Mouse (Mus musculus) kidney, embryonic 14.5 days (tissue): ENCODE measurements at regions not wholly inside any gene's neighbourhood (a gene's known extent, or its start where the extent isn't known, plus 50 kb on each side); places are given as distances from the start of the nearest gene placed in this dataset.

Experiments used
- ATAC-seq: fragments of 200-750 bp; cut with Nextera tagmentation; 2 replicates; pipeline ENCODE4 v1.8.0; 2017; ENCODE audit warnings: moderate number of reproducible peaks, mild to moderate bottlenecking, moderate TSS enrichment, moderate library complexity; ENCODE audit not compliant: low FRiP score, low TSS enrichment
- H3K27ac ChIP-seq: fragments of 300-500 bp; sonication (generic); 2 replicates; pipeline ENCODE4 v1.5.1; 2014; ENCODE audit warnings: low read depth, mild to moderate bottlenecking, low read length, moderate library complexity, mixed read lengths
- H3K27me3 ChIP-seq: fragments of 300-500 bp; sonication (generic); 2 replicates; pipeline ENCODE4 v1.6.1; 2014; ENCODE audit warnings: mild to moderate bottlenecking, low read length; ENCODE audit not compliant: control insufficient read depth, insufficient read depth
- H3K36me3 ChIP-seq: fragments of 300-500 bp; sonication (generic); 2 replicates; pipeline ENCODE4 v1.6.1; 2014; ENCODE audit warnings: low read length, mixed read lengths; ENCODE audit not compliant: control insufficient read depth, insufficient read depth
- H3K4me1 ChIP-seq: fragments of 300-500 bp; sonication (generic); 2 replicates; pipeline ENCODE4 v1.6.1; 2014; ENCODE audit warnings: low read length, mixed read lengths; ENCODE audit not compliant: control insufficient read depth, insufficient read depth
- H3K4me2 ChIP-seq: fragments of 300-500 bp; sonication (generic); replicated peaks from 2 replicates; pipeline ENCODE4 v1.6.1; 2014; ENCODE audit warnings: low read depth, mild to moderate bottlenecking, low read length
- H3K4me3 ChIP-seq: fragments of 300-500 bp; sonication (generic); 2 replicates; pipeline ENCODE4 v1.5.1; 2014; ENCODE audit warnings: mild to moderate bottlenecking, low read length
- H3K9ac ChIP-seq: fragments of 300-500 bp; sonication (generic); 2 replicates; pipeline ENCODE4 v1.6.1; 2014; ENCODE audit warnings: low read depth, mild to moderate bottlenecking, low read length, moderate library complexity
- H3K9me3 ChIP-seq: fragments of 300-500 bp; sonication (generic); 2 replicates; pipeline ENCODE4 v1.6.1; 2016; ENCODE audit warnings: low read length; ENCODE audit not compliant: control insufficient read depth
- WGBS: fragments of 180-500 bp; shearing (Covaris S2); extraction: QIAGEN DNeasy Blood & Tissue Kit; methylation state at CpG from one replicate; pipeline ENCODE4 v1.1.7; 2014; 5-methylcytosine and 5-hydroxymethylcytosine counted together

DNA sequence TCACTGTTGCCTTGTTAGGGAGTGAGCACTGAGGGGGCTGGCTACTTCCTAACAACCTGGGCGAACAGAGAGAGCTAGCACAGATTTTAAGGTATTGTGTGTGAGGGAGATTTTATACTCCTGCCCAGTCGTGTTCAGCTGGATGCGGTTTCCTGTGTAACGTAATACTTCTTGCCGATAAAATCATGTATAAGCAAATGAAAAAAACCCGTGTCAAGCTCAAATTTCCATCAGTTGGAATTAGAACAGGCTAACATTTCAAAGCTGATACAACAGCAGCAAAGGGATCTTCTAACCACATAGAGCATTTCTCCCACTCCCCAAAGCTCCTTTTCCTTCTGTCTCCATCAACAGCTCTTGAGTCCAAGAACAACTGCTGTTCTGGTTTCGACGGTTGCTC is 459.8 kb upstream of the Ubash3b start:
- Histone ChIP-seq H3K4me3 (no peak overlapping the region), H3K4me2 (no peak overlapping the region), H3K9ac (no peak overlapping the region), H3K4me1 (0 out of 2 replicates have a peak, but pooled peaks cover 4% of the 10 kb centered on the region), H3K27me3 (no peaks in the 10 kb centered on the region), H3K9me3 (no peaks in the 10 kb centered on the region), H3K27ac (no peak overlapping the region), H3K36me3 (no peaks in the 10 kb centered on the region)
- no peak for ATAC-seq
- 35% methylated on average over 8 of the region's 8 CpGs for WGBS

DNA sequence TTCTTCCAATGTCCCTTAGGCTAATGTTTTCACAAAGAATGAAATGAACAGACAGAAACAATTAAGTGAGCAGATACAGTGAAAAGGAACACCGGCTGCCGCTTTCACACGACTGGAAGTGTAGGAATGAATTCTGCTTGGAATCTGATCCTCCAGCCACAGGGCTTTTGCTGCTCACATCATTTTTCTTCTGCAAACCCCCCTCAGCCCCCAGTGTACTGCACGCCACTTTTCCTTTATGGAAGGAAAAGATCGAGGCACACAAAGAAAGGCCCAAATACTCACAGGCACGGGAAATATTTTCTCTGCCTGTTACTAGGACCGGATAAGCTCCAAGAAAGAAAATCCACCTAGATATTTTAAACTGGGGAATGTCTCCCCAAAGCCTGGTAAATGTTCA is 452.5 kb upstream of the Ubash3b start:
- H3K4me3 ChIP-seq: no peak overlapping the region
- H3K9me3 ChIP-seq: no peaks in the 10 kb centered on the region
- 33% methylated on average over 7 of the region's 7 CpGs for WGBS
- no peak overlapping the region for H3K4me2 ChIP-seq
- H3K4me1 ChIP-seq: peaks cover 20% of the 10 kb centered on the region; the same call in 1 of the 2 replicates
- H3K27me3 ChIP-seq: no peaks in the 10 kb centered on the region
- no peak overlapping the region for H3K9ac ChIP-seq
- no peak for ATAC-seq
- H3K27ac ChIP-seq: no peak overlapping the region
- H3K36me3 ChIP-seq: no peaks in the 10 kb centered on the region

- Histone ChIP-seq H3K27me3 (no peaks in the 10 kb centered on the region), H3K4me1 (peaks cover 20% of the 10 kb centered on the region; the same call in 1 of the 2 replicates), H3K9ac (no peak overlapping the region), H3K27ac (no peak overlapping the region), H3K36me3 (no peaks in the 10 kb centered on the region), H3K9me3 (no peaks in the 10 kb centered on the region), H3K4me2 (0 out of 2 replicates have a peak overlapping the region, but pooled peaks have one; percentile 37), H3K4me3 (no peak overlapping the region)
- 62% methylated on average over 14 of the region's 14 CpGs for WGBS
- no peak for ATAC-seq
Measured at GRCm38 (mm10) chr9:41612802-41613550, 451.5 kb upstream of the Ubash3b start.

DNA sequence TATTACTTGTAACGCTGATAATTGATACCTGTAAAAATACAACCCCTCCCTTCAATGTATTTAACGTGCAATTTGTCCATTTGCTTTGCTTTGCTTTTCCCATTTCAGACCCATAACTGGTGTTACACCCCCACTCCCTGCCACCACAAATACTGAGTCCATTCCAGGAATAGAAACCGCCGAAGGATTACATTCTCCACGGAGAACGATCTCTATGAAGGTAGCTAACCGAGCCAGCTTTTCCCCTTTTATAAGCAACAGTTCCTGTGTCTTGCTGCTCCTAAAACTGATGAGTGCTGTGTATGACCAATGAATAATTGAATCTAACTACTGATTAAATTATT is 450.9 kb upstream of the Ubash3b start:
- WGBS: 11% methylated on average over 7 of the region's 7 CpGs

DNA sequence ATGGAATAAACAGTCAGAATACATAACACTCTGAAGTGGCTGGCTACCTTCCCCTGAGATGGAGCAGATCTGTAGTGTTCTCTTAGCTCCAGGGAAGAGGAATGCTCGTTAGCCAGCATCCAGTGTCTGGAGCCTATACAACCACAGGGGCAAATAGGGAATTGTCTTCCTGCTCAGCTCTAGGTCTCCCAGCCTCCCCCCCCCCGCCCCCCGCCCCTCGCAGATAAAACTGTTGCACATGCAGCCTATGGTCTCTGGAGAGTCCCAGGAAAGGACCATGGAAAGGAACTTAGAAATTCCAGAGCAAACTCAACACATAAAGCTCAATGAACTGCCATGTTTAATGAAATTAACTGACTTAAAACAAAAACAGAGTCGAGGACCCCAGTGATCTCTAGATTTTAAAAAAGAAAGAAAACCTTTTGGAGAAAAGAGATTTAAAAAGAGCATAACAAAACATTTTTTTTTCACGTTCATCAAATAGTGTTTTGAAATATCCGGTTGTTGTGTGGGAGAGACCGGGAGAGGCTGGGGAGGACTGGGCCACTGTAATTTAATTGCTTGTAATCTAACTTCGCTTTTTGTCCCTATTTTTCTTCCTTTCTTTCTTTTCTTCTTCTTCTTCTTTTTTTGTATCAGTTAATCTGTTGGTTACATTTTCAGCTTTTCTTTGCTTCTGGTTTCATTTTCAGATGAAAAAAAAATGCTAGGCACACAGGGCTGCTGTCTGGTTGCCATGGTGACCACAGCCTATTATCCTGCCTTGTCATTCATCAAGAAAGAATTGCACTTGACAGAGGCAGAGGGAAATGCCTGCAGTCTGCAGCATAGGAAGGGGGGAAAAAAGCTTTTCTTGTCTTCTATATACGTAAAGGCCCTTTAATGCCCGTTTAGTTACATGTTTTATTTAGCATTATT is 450.3 kb upstream of the Ubash3b start:
- H3K4me3 ChIP-seq: peak overlapping the region; percentile 13; the same call in 1 of the 2 replicates
- WGBS: 14% methylated on average over 11 of the region's 11 CpGs
- peaks cover 20% of the 10 kb centered on the region; the same call in 1 of the 2 replicates for H3K4me1 ChIP-seq
- H3K4me2 ChIP-seq: peak overlapping the region; percentile 37
- H3K9me3 ChIP-seq: no peaks in the 10 kb centered on the region
- H3K9ac ChIP-seq: no peak overlapping the region
- ATAC-seq: peak; percentile 78
- H3K36me3 ChIP-seq: no peaks in the 10 kb centered on the region
- peak overlapping the region; percentile 14; the same call in 1 of the 2 replicates for H3K27ac ChIP-seq
- H3K27me3 ChIP-seq: no peaks in the 10 kb centered on the region

More for the DNA sequence above, 450.9 kb upstream of the Ubash3b start:
- Histone ChIP-seq H3K36me3 (no peaks in the 10 kb centered on the region), H3K27me3 (no peaks in the 10 kb centered on the region), H3K9me3 (no peaks in the 10 kb centered on the region), H3K4me1 (peaks cover 20% of the 10 kb centered on the region; the same call in 1 of the 2 replicates), H3K27ac (peak overlapping the region; percentile 14; the same call in 1 of the 2 replicates), H3K4me3 (peak overlapping the region; percentile 13; the same call in 1 of the 2 replicates), H3K9ac (no peak overlapping the region), H3K4me2 (peak overlapping the region; percentile 37)
- ATAC-seq: no peak

DNA sequence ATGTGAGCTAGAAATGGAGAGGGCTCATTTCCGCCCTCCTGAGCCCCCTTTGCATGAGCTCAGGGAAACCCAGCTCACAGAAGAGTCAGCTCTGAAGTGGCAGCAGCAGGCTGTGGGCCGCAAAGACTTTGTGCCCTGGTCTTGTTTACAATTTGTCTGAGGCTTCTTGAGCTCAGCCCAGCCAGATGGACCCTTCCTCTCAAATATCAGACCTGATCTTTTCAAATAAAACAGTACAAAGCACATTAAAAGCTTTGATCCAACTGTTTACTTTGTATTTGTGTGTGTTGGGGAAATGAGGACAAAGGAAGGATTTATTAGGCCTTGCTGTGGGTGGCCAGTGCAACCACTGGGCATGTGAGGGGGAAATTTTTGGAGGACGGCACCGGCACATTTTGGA is 448.9 kb upstream of the Ubash3b start:
- Histone ChIP-seq H3K9me3 (no peaks in the 10 kb centered on the region), H3K4me3 (no peak overlapping the region), H3K36me3 (no peaks in the 10 kb centered on the region), H3K4me2 (no peak overlapping the region), H3K4me1 (peaks cover 20% of the 10 kb centered on the region; the same call in 1 of the 2 replicates), H3K27me3 (no peaks in the 10 kb centered on the region), H3K27ac (no peak overlapping the region), H3K9ac (no peak overlapping the region)
- ATAC-seq: no peak
- WGBS: 36% methylated on average over 4 of the region's 4 CpGs

- Histone ChIP-seq H3K27ac (no peak overlapping the region), H3K9ac (no peak overlapping the region), H3K36me3 (no peaks in the 10 kb centered on the region), H3K9me3 (no peaks in the 10 kb centered on the region), H3K4me2 (no peak overlapping the region), H3K4me3 (no peak overlapping the region), H3K4me1 (peaks cover 8% of the 10 kb centered on the region; the same call in 1 of the 2 replicates), H3K27me3 (no peaks in the 10 kb centered on the region)
- no peak for ATAC-seq
- 69% methylated on average over 1 of the region's 1 CpGs for WGBS
Measured at GRCm38 (mm10) chr9:41606136-41606535, 444.6 kb upstream of the Ubash3b start.

- no peak overlapping the region for H3K4me2 ChIP-seq
- no peaks in the 10 kb centered on the region for H3K9me3 ChIP-seq
- no peak overlapping the region for H3K27ac ChIP-seq
- H3K4me1 ChIP-seq: no peaks in the 10 kb centered on the region
- no peaks in the 10 kb centered on the region for H3K36me3 ChIP-seq
- H3K27me3 ChIP-seq: no peaks in the 10 kb centered on the region
- WGBS: 71% methylated on average over 1 of the region's 1 CpGs
- H3K9ac ChIP-seq: no peak overlapping the region
- no peak overlapping the region for H3K4me3 ChIP-seq
- no peak for ATAC-seq
Measured at GRCm38 (mm10) chr9:41604916-41605315, 443.4 kb upstream of the Ubash3b start.

- H3K27me3 ChIP-seq: no peaks in the 10 kb centered on the region
- no peaks in the 10 kb centered on the region for H3K9me3 ChIP-seq
- no peak overlapping the region for H3K9ac ChIP-seq
- no peak overlapping the region for H3K27ac ChIP-seq
- no peaks in the 10 kb centered on the region for H3K4me1 ChIP-seq
- 55% methylated on average over 3 of the region's 3 CpGs for WGBS
- ATAC-seq: no peak
- H3K4me2 ChIP-seq: no peak overlapping the region
- no peaks in the 10 kb centered on the region for H3K36me3 ChIP-seq
- no peak overlapping the region for H3K4me3 ChIP-seq
Measured at GRCm38 (mm10) chr9:41600778-41601177, 439.3 kb upstream of the Ubash3b start.
